Mouse (Mus musculus) lung, postnatal 0 days (tissue): Measurements from ENCODE around the gene Rad51b.

Experiments
- CTCF ChIP-seq: IDR thresholded peaks from 2 replicates; pipeline ENCODE4 v1.5.1; 2016; ENCODE audit warnings: antibody characterized with exemption, mild to moderate bottlenecking
- EP300 ChIP-seq: IDR thresholded peaks from 2 replicates; pipeline ENCODE4 v1.6.1; 2016; ENCODE audit warnings: antibody characterized with exemption, mild to moderate bottlenecking, control low read depth

GRCm38 (mm10) chr12:79812422-79812821 lies 515.3 kb downstream of the Rad51b start:
- TF ChIP-seq CTCF, result no peak
- TF ChIP-seq EP300, result no peak
